Mouse (Mus musculus) kidney, postnatal 25 days (tissue): ENCODE measurements around the gene Slc24a2.

Experiments used
- DNase-seq, 2 experiments: peaks; one replicate each; pipeline ENCODE4 v3.0.0; 2021; ENCODE audit warnings: mixed read lengths in 2 of 2

Slc24a2 gene

GRCm38 (mm10) chr4:86943296-86943695, 287.0 kb downstream of the Slc24a2 start:
- no peak for DNase-seq

DNA sequence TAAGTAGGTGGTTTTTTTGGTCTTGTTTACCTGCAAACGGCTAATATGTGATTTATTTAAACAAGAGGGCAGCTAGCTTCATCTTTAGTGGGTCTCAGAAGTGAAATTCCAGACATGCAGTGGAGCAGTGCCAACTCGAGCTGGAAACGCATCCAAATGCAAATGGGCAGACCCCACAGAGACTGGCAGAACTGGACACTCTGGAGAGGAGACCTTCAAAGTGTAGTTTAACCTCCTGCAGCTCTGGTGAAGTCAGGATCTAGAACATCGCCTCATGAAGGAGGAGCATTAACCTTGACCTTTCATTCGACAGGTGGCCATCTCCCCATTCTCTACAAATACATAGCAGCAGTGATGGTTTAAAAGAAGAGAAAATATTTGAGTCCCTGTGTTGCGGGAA, 287.6 kb downstream of the Slc24a2 start:
- peak in 1 of 2 experiments; percentile 18 for DNase-seq

DNA sequence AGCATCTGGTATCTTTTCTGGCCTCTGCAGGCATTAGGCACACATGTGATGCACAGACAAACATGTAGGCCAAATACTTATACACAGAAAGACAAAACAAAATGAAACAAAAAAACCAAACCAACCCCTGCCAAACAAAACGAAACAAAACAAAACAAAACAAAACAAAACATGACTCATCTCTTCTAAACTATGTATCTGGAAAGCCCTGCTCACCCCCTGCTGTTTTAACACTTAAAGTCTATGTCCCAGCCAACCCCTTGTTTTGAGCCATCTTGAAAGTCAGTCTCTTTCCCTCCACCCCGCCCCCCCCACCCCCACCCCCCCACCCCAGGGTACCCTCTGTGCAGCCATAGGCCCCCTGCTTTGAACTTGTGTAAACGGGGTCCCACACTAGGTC, 293.6 kb downstream of the Slc24a2 start:
- DNase-seq: no peak

- no peak for DNase-seq
Measured at GRCm38 (mm10) chr4:86936217-86936616, 294.1 kb downstream of the Slc24a2 start.
